Mouse (Mus musculus): ENCODE results near the gene Zbtb38. TPM values are rescaled to one million over a fixed set of nuclear protein-coding genes. Genes with fewer than 3 reads are reported as not detected.

The Zbtb38 gene
- total RNA-seq, 1 experiment, result 16.0 TPM

- no peak overlapping the region for H3K27ac ChIP-seq (ENCODE audit: insufficient read depth, low read depth, low read length, poor library complexity, severe bottlenecking)
- no peak overlapping the region for H3K9ac ChIP-seq (ENCODE audit: insufficient read depth, low read depth, low read length, poor library complexity, severe bottlenecking)
- no peak for DNase-seq (ENCODE audit: low read depth, low spot score)
- no peaks in the 10 kb centered on the region for H3K36me3 ChIP-seq (ENCODE audit: control insufficient read depth, insufficient read depth, low read length, poor library complexity, severe bottlenecking)
- H3K9me3 ChIP-seq (ENCODE audit: control insufficient read depth, insufficient read depth, low read depth, low read length), result no peaks in the 10 kb centered on the region
- TF ChIP-seq ZNF384 (IDR thresholded peaks at IDR 0.05; ENCODE audit: low read depth, low read length), result no peak
- no peak for TF ChIP-seq HCFC1 (IDR thresholded peaks at IDR 0.05; ENCODE audit: borderline replicate concordance, insufficient read depth, low read length)
- no peak for TF ChIP-seq CHD2 (IDR thresholded peaks at IDR 0.05; ENCODE audit: low read depth, low read length)
- TF ChIP-seq MAFK (IDR thresholded peaks at IDR 0.05; ENCODE audit: insufficient read depth, low read depth, low read length), result no peak
- no peak for TF ChIP-seq ZC3H11A (IDR thresholded peaks at IDR 0.05; ENCODE audit: borderline replicate concordance, low read depth, low read length)
- in situ Hi-C loops (cut with MboI; ENCODE audit: low sequenced_read_pairs in 2 of 2, unreplicated experiment in 2 of 2), result no loop called here
- H3K4me3 ChIP-seq (ENCODE audit: insufficient read depth in 1 of 2, low read depth in 1 of 2, low read length in 2 of 2, poor library complexity in 1 of 2, severe bottlenecking in 1 of 2), result no peak overlapping the region
- H3K4me1 ChIP-seq (ENCODE audit: control insufficient read depth in 2 of 2, insufficient read depth in 2 of 2, low read length in 2 of 2, poor library complexity in 1 of 2), result peaks cover 18 to 20% of the 10 kb centered on the region in 2 experiments
These were observed 35.7 kb downstream of the Zbtb38 start for GRCm38 (mm10) chr9:96716735-96717444.

- H3K27ac ChIP-seq (ENCODE audit: insufficient read depth, low read depth, low read length, poor library complexity, severe bottlenecking), result no peak overlapping the region; the same call in 1 of the 2 replicates
- no peak for DNase-seq (ENCODE audit: low read depth, low spot score)
- in situ Hi-C loops (cut with MboI; ENCODE audit: low sequenced_read_pairs in 2 of 2, unreplicated experiment in 2 of 2), result no loop called here
- H3K9ac ChIP-seq (ENCODE audit: insufficient read depth, low read depth, low read length, poor library complexity, severe bottlenecking), result no peak overlapping the region
- H3K36me3 ChIP-seq (ENCODE audit: control insufficient read depth, insufficient read depth, low read length, poor library complexity, severe bottlenecking), result no peaks in the 10 kb centered on the region
- H3K9me3 ChIP-seq (ENCODE audit: control insufficient read depth, insufficient read depth, low read depth, low read length), result no peaks in the 10 kb centered on the region
- TF ChIP-seq ZC3H11A (IDR thresholded peaks at IDR 0.05; ENCODE audit: borderline replicate concordance, low read depth, low read length) (no peak), CHD2 (IDR thresholded peaks at IDR 0.05; ENCODE audit: low read depth, low read length) (no peak), ZNF384 (IDR thresholded peaks at IDR 0.05; ENCODE audit: low read depth, low read length) (no peak), HCFC1 (IDR thresholded peaks at IDR 0.05; ENCODE audit: borderline replicate concordance, insufficient read depth, low read length) (no peak), MAFK (IDR thresholded peaks at IDR 0.05; ENCODE audit: insufficient read depth, low read depth, low read length) (no peak)
- H3K4me1 ChIP-seq (ENCODE audit: control insufficient read depth in 2 of 2, insufficient read depth in 2 of 2, low read length in 2 of 2, poor library complexity in 1 of 2), result peaks cover 18 to 20% of the 10 kb centered on the region in 2 experiments
- H3K4me3 ChIP-seq (ENCODE audit: insufficient read depth in 1 of 2, low read depth in 1 of 2, low read length in 2 of 2, poor library complexity in 1 of 2, severe bottlenecking in 1 of 2), result no peak overlapping the region
These were observed 36.5 kb downstream of the Zbtb38 start for GRCm38 (mm10) chr9:96716136-96716535.

- TF ChIP-seq ZNF384 (IDR thresholded peaks at IDR 0.05; ENCODE audit: low read depth, low read length) (no peak), CHD2 (IDR thresholded peaks at IDR 0.05; ENCODE audit: low read depth, low read length) (no peak), MAFK (IDR thresholded peaks at IDR 0.05; ENCODE audit: insufficient read depth, low read depth, low read length) (no peak), HCFC1 (IDR thresholded peaks at IDR 0.05; ENCODE audit: borderline replicate concordance, insufficient read depth, low read length) (no peak), ZC3H11A (IDR thresholded peaks at IDR 0.05; ENCODE audit: borderline replicate concordance, low read depth, low read length) (no peak)
- H3K36me3 ChIP-seq (ENCODE audit: control insufficient read depth, insufficient read depth, low read length, poor library complexity, severe bottlenecking), result no peaks in the 10 kb centered on the region
- H3K27ac ChIP-seq (ENCODE audit: insufficient read depth, low read depth, low read length, poor library complexity, severe bottlenecking), result no peak overlapping the region; the same call in 1 of the 2 replicates
- H3K4me3 ChIP-seq (ENCODE audit: insufficient read depth in 1 of 2, low read depth in 1 of 2, low read length in 2 of 2, poor library complexity in 1 of 2, severe bottlenecking in 1 of 2), result no peak overlapping the region
- no peak for DNase-seq (ENCODE audit: low read depth, low spot score)
- in situ Hi-C loops (cut with MboI; ENCODE audit: low sequenced_read_pairs in 2 of 2, unreplicated experiment in 2 of 2), result no loop called here
- no peak overlapping the region for H3K9ac ChIP-seq (ENCODE audit: insufficient read depth, low read depth, low read length, poor library complexity, severe bottlenecking)
- H3K4me1 ChIP-seq (ENCODE audit: control insufficient read depth in 2 of 2, insufficient read depth in 2 of 2, low read length in 2 of 2, poor library complexity in 1 of 2), result peaks cover 18 to 20% of the 10 kb centered on the region in 2 experiments
- no peaks in the 10 kb centered on the region for H3K9me3 ChIP-seq (ENCODE audit: control insufficient read depth, insufficient read depth, low read depth, low read length)
These were observed 37.5 kb downstream of the Zbtb38 start for GRCm38 (mm10) chr9:96715171-96715570.

- no peak for DNase-seq (ENCODE audit: low read depth, low spot score)
- peak overlapping the region; percentile 37; the same call in 1 of the 2 replicates for H3K9ac ChIP-seq (ENCODE audit: insufficient read depth, low read depth, low read length, poor library complexity, severe bottlenecking)
- H3K36me3 ChIP-seq (ENCODE audit: control insufficient read depth, insufficient read depth, low read length, poor library complexity, severe bottlenecking), result no peaks in the 10 kb centered on the region
- H3K9me3 ChIP-seq (ENCODE audit: control insufficient read depth, insufficient read depth, low read depth, low read length), result no peaks in the 10 kb centered on the region
- H3K4me1 ChIP-seq (ENCODE audit: control insufficient read depth in 2 of 2, insufficient read depth in 2 of 2, low read length in 2 of 2, poor library complexity in 1 of 2), result peaks cover 20 to 22% of the 10 kb centered on the region in 2 experiments
- no peak for TF ChIP-seq MAFK (IDR thresholded peaks at IDR 0.05; ENCODE audit: insufficient read depth, low read depth, low read length)
- TF ChIP-seq ZNF384 (IDR thresholded peaks at IDR 0.05; ENCODE audit: low read depth, low read length), result peak; percentile 74
- no peak overlapping the region for H3K4me3 ChIP-seq (ENCODE audit: insufficient read depth in 1 of 2, low read depth in 1 of 2, low read length in 2 of 2, poor library complexity in 1 of 2, severe bottlenecking in 1 of 2)
- H3K27ac ChIP-seq (ENCODE audit: insufficient read depth, low read depth, low read length, poor library complexity, severe bottlenecking), result peak overlapping the region; percentile 22; the same call in 1 of the 2 replicates
- in situ Hi-C loops (cut with MboI; ENCODE audit: low sequenced_read_pairs in 2 of 2, unreplicated experiment in 2 of 2), result no loop called here
These were observed 38.9 kb downstream of the Zbtb38 start for GRCm38 (mm10) chr9:96713472-96714390.
